Mouse (Mus musculus): ENCODE measurements around the gene Hist1h3g.

GRCm38 (mm10) chr13:23536076-23536822, 1.0 kb downstream of the Hist1h3g start:
- no peak for TF ChIP-seq USF1 (IDR thresholded peaks at IDR 0.05; ENCODE audit: low read depth)
- no peak for TF ChIP-seq CTCF (IDR thresholded peaks at IDR 0.05; ENCODE audit: control insufficient read depth, insufficient read depth, insufficient read length)

Measured in C2C12 (cell line).